Mouse (Mus musculus) liver, postnatal 0 days (tissue): Measurements from ENCODE around the gene Btbd9.

Experiments
- CTCF ChIP-seq: sonication (generic); IDR thresholded peaks from 2 replicates; pipeline ENCODE4 v1.5.1; 2016; ENCODE audit warnings: antibody characterized with exemption, low read depth
- EP300 ChIP-seq: IDR thresholded peaks from 2 replicates; pipeline ENCODE4 v1.6.1; 2016; ENCODE audit warnings: antibody characterized with exemption, low read depth, mild to moderate bottlenecking

- no peak for TF ChIP-seq CTCF
- TF ChIP-seq EP300: no peak
Measured at GRCm38 (mm10) chr17:30235380-30235779, 340.9 kb downstream of the Btbd9 start.
